Mouse (Mus musculus) activated CD4-positive, CD25-positive, alpha-beta regulatory T cell, adult 4 months (primary cell): ENCODE results near the gene Olfr169. TPM values are rescaled to one million over a fixed set of nuclear protein-coding genes. Genes with fewer than 3 reads are reported as not detected.
"Not testable (repeated sequence)": the region's sequence is repeated elsewhere in the genome, so short reads cannot be mapped to it uniquely, and the experiment has no call there.

ENCODE experiments used
- ATAC-seq: one replicate; pipeline ENCODE4 v1.8.0; 2017
- polyA plus RNA-seq, 2 experiments: library from polyadenylated mRNA; unstranded; fragments of 100-300 nt; shearing (Covaris generic); gene quantifications; one replicate each; pipeline ENCODE4 v1.2.1; 2017

The Olfr169 gene
- polyA plus RNA-seq: not detected

DNA sequence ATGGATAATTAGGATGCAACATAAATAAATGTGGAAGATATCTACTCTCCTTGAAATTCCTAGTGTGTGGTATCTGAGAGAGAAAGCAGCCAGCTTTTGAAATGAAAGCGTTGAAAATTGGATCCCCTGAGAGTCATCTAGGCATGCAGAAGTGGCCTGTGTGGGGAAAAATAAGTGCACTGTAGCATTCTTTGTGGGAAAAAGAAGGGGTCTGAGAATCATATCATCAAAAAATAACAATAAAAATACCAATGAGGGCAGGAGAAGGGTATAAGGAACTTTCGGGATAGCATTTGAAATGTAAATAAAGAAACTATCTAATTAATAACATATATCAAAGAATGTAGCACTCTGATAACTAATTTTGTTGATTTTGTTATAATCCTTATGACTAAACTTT is at the start of gene Olfr169:
Gene Olfr169, minus strand, starts transcription at position 101 of the 400 bp plus-strand sequence.
- not testable (repeated sequence) for ATAC-seq

DNA sequence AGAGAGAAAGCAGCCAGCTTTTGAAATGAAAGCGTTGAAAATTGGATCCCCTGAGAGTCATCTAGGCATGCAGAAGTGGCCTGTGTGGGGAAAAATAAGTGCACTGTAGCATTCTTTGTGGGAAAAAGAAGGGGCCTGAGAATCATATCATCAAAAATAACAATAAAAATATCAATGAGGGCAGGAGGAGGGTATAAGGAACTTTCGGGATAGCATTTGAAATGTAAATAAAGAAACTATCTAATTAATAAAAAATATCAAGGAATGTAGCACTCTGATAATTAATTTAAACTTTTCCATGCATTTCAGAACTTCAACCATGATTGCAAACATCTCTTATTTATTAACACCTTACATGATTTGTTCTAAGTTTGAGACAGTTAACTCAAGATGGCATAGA is 40.2 kb upstream of the Olfr169 start, which contains the start of gene Olfr170:
Gene Olfr170, minus strand, starts transcription at position 101 of the 400 bp plus-strand sequence.
- not testable (repeated sequence) for ATAC-seq

DNA sequence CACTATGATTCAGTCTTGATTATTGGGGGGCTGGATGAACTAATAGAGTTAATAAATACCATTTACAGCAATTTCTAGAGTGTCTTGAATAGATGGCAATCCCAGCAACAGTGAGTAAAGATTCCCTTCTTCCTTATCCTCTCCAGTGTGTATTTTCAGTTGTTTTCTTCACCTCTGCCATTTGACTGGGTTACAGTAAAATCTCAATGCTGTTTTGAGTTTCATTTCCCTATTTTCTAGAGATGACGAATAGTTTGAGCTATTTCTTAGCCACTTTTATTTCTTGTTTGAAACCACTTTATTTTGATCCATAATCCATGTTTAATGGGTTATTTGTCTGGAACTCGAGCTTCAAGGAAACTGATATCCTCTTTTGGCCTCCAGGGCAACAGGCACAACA is 31.6 kb upstream of the Olfr169 start:
- ATAC-seq: no peak

DNA sequence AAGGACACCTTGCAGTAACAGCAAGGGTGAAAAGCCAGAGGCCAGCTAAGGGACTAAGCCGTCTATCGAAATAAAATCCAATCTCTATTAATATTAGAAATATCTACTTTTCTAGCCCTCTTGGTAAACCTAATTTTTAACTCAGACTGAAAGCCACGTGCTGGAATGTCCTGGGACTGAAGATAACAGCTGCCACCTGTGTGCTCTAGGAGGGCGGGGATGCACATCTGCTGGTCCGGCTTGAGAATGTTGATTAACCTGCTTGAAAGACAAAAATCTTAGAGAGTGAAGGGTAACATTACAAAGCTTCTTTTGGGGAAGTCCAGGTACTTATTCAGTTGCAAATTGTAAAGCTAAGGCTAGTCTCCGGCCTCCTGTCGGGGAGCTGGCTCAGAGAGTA is 18.2 kb downstream of the Olfr169 start:
- ATAC-seq: not testable (repeated sequence)

DNA sequence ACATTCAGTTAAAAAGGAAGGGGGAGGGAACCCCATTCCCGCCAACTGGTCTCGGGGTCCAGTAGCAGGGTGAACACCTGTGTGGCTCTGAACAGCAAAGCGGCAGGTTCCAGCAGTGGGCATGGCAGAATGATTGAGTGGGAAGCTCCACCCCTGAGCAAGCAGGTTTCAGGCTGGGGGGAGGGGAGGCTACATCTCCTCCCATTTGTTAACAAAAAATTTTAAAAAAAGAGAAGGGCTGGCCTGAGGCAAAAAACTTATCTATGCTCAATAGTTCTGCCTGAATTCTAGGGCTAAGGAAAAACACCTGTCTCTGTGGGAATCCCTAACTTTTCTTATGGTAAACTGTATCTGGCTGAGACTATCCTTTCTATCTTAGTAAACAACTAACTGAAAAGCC is 19.4 kb downstream of the Olfr169 start:
- ATAC-seq: not testable (repeated sequence)

DNA sequence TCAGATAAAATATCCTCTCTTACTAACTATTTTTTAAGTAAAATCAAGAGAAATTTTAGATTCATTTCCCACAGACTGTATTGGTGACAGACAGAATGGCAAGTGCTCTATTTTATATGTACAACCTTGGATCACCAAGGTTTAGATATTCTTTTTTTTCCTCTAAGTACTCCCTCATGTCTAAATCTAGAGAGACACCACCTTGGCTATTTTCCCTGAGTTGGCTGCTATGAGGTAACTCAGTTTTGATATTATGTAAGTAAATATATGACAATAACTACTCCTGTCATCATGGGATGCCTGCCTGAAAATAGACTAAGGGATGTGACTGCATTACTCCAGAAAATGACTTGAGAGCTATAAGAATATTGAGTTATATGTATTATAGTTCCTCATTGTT is 36.2 kb downstream of the Olfr169 start, which contains the start of gene Olfr168:
Gene Olfr168, minus strand, starts transcription at position 101 of the 400 bp plus-strand sequence.
- no peak for ATAC-seq

DNA sequence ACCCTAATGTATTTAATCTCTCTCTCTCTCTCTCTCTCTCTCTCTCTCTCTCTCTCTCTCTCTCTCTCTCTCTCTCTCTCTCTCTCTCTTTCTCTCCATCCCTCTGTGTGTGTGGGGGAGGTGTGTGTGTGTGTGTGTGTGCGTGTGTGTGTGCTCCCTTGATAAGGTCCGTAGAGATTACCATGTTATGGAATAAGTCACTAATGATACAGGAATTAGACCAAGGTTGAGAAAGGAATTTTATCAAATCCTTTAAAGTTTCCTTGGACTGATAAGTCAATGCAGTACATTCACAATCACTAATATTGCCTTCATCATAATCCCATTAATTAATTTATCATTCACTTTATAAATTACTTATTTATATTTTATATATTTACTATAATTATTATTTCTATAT is 49.4 kb downstream of the Olfr169 start, which contains the start of gene Olfr167:
Gene Olfr167, minus strand, starts transcription at position 101 of the 400 bp plus-strand sequence.
- ATAC-seq: no peak

Other genes with a start within 250 kb of the Olfr169 start
- gene Olfr165, start 148.7 kb downstream of the Olfr169 start, polyA plus RNA-seq: not detected
- not detected for gene Olfr166, start 88.1 kb downstream of the Olfr169 start, polyA plus RNA-seq
- not detected for gene Olfr167, start 49.5 kb downstream of the Olfr169 start, polyA plus RNA-seq
- not detected for gene Olfr168, start 36.3 kb downstream of the Olfr169 start, polyA plus RNA-seq
- not detected for gene Olfr170, start 40.1 kb upstream of the Olfr169 start, polyA plus RNA-seq
- not detected for gene Olfr171, start 58.1 kb upstream of the Olfr169 start, polyA plus RNA-seq
- gene Lamp3, start 134.6 kb upstream of the Olfr169 start, polyA plus RNA-seq: under 1 TPM in 1 of 2 experiments, not detected in 1; 0.14 TPM
- gene B3gnt5, start 188.4 kb upstream of the Olfr169 start, polyA plus RNA-seq: 10 to 100 TPM; 15.8 to 17.5 TPM